Mouse (Mus musculus): Measurements from ENCODE around the gene Ruvbl1.

DNA sequence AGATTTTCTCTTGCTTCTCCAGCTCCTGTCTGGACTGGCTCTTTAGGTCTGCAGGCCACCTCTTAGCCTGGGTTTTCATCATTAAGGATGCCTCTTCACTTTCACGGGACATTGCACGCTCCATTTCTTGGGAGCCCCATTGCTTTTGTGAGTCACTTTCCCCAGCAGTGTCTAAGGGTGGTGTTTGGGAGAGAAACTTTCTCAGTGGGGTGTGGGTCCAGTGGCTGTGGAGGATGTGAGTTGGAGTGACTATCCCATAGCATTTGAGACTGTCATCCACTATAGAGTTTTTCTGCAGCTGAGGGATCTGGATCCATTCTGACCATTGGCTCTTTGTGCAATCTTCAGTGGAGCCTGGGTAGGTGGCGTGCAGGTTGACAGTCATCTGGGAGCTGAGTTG, 58.2 kb downstream of the Ruvbl1 start:
- TF ChIP-seq POLR2A (IDR thresholded peaks at IDR 0.05; ENCODE audit: borderline replicate concordance, low read depth, low read length): no peak
- TF ChIP-seq CTCF (IDR thresholded peaks at IDR 0.05; ENCODE audit: low read depth, low read length): no peak

All from bone marrow macrophage, adult 2 months (primary cell).